Mouse (Mus musculus): ENCODE results near the gene Bmp2k.

DNA sequence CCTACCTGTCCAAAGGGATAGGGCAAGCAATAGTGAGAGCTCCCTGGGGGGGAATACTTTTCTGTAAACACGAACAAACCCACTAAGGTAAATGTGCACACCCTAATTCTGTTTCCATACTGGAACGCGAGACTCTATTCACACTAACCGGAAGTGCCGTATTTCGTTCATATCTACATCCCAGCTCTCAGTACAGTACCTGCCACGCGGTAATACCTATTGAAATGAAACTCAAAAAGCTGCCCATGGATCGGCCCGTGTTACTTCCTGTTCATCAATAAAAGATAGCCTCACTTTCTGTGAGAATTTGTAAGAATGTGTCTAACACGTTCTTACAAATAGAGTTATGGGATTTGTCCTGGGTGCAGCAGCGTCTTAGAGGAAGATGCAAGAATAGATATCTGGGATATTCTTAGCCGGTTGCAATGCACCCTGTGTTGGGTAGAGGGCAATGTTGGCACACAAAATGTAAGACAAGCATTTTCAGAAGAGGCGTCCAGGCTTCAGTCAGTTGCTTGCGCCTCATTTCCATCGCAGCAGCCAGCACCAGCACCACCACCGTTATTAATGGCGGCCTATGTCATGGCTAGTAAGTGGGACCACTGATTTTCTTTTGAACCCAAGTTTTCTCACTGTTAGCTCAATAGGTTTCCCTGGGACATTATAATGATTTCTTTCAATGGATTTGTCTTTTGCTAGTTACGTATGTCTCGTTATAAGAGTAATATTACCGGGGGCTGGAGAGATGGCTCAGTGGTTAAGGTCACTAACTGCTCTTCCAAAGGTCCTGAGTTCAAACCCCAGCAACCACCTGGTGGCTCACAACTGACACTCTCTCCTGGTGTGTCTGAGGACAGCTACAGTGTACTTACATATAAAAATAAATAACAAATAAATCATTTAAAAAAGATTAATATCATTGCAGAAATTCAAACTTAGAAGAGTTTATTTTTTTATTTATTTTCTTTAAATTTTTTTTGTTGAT lies 131.0 kb downstream of the Bmp2k start:
- TF ChIP-seq EP300 (IDR thresholded peaks at IDR 0.05; ENCODE audit: low read depth), result no peak
- TF ChIP-seq CTCF (IDR thresholded peaks at IDR 0.05; ENCODE audit: low read depth), result peak; percentile 63
